Mouse (Mus musculus) embryonic facial prominence, embryonic 12.5 days (tissue): ENCODE data around the gene Glrx5. TPM values are rescaled to one million over a fixed set of nuclear protein-coding genes. Genes with fewer than 3 reads are reported as not detected.

ENCODE experiments used
- ATAC-seq: fragments of 200-750 bp; cut with Nextera tagmentation; 2 replicates; pipeline ENCODE4 v1.8.0; 2017; ENCODE audit not compliant: insufficient number of reproducible peaks, insufficient read depth, low FRiP score, low TSS enrichment
- H3K27ac ChIP-seq: fragments of 300-500 bp; sonication (generic); 2 replicates; pipeline ENCODE4 v1.5.1; 2016; ENCODE audit warnings: mild to moderate bottlenecking
- H3K27me3 ChIP-seq: fragments of 300-500 bp; sonication (generic); 2 replicates; pipeline ENCODE4 v1.6.1; 2016; ENCODE audit warnings: mild to moderate bottlenecking, moderate library complexity
- H3K36me3 ChIP-seq: fragments of 300-500 bp; sonication (generic); 2 replicates; pipeline ENCODE4 v1.6.1; 2016; ENCODE audit warnings: mild to moderate bottlenecking
- H3K4me1 ChIP-seq: fragments of 300-500 bp; sonication (generic); 2 replicates; pipeline ENCODE4 v1.6.1; 2016
- H3K4me2 ChIP-seq: fragments of 300-500 bp; sonication (generic); replicated peaks from 2 replicates; pipeline ENCODE4 v1.6.1; 2016; ENCODE audit warnings: mild to moderate bottlenecking, moderate library complexity
- H3K4me3 ChIP-seq: fragments of 300-500 bp; sonication (generic); 2 replicates; pipeline ENCODE4 v1.5.1; 2016; ENCODE audit warnings: mild to moderate bottlenecking
- H3K9ac ChIP-seq: fragments of 300-500 bp; sonication (generic); 2 replicates; pipeline ENCODE4 v1.6.1; 2016; ENCODE audit warnings: mild to moderate bottlenecking, moderate library complexity
- H3K9me3 ChIP-seq: fragments of 300-500 bp; sonication (generic); 2 replicates; pipeline ENCODE4 v1.6.1; 2016; ENCODE audit warnings: mild to moderate bottlenecking, moderate library complexity
- WGBS: fragments of 180-500 bp; shearing (Covaris S2); methylation state at CpG from one replicate; pipeline ENCODE4 v1.1.7; 2016; 5-methylcytosine and 5-hydroxymethylcytosine counted together
- polyA plus RNA-seq: library from polyadenylated mRNA; unstranded; fragments of >200 nt; fragmentation: Nextera tagmentation; extraction: Ambion mirVana; gene quantifications from 2 replicates; pipeline ENCODE4 v1.2.1, GENCODE M21; 2016

Gene Glrx5
- polyA plus RNA-seq, 1 experiment from 2014 or later = 188 TPM

GRCm38 (mm10) chr12:105008150-105008549 lies 24.3 kb upstream of the Glrx5 start:
- Histone ChIP-seq H3K9me3 (no peaks in the 10 kb centered on the region), H3K27ac (no peak overlapping the region), H3K4me2 (peak overlapping the region; percentile 98), H3K9ac (no peak overlapping the region), H3K27me3 (peaks cover 49% of the 10 kb centered on the region), H3K4me3 (no peak overlapping the region), H3K4me1 (peaks cover 20% of the 10 kb centered on the region), H3K36me3 (no peaks in the 10 kb centered on the region)
- WGBS = 51% methylated on average over 2 of the region's 2 CpGs
- no peak for ATAC-seq

- peaks cover 49% of the 10 kb centered on the region for H3K27me3 ChIP-seq
- no peak overlapping the region for H3K9ac ChIP-seq
- H3K4me1 ChIP-seq = peaks cover 17% of the 10 kb centered on the region
- H3K4me3 ChIP-seq = peak overlapping the region; percentile 60
- no peak overlapping the region for H3K27ac ChIP-seq
- H3K9me3 ChIP-seq = no peaks in the 10 kb centered on the region
- H3K4me2 ChIP-seq = peak overlapping the region; percentile 98
- H3K36me3 ChIP-seq = no peaks in the 10 kb centered on the region
- peak; percentile 42 for ATAC-seq
- under 1% methylated on average over 13 of the region's 13 CpGs for WGBS
Observed at GRCm38 (mm10) chr12:105008752-105009178, 23.7 kb upstream of the Glrx5 start.

DNA sequence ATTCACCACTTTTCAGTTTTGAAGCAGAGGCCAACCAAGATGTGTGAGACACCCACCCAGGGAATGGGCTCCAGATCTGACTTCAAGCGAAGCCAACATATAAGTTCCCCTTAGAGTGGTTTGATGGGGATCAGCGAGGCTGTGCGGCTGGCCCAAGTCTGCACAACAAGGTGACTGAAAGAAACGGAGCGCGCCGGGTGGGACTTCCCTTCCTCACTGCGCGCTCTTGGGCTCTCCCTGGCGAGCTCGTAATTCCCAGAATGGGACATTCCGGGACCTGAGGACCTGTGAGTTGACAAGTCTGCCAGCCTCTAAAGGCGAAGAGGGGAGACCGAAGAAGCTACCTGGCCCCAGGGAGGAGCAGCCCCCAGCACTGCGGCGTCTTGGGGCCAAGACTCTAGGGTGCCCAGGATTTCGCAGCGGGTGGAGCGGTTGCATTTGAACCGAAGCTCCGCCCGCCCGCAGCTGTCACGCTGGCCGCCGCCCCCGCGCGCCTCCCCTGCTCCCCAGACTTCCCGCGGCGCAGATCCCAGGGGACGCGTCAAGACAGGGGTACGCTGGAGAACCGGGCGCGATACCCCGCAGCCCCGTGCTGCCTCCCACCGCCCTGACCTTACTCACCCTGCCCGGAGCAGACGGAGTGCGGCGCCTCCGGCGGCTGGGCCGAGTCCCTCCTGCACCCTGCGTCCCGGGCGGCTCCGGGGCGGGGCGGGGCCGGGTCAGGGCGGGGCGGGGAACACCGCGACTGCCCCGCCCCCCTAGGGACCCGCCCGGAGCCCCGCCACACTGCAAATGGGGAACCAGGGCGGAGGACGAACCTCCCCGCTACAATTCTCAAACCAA lies 22.9 kb upstream of the Glrx5 start, which contains the start of gene Syne3:
TSS of gene Syne3 (minus strand) at position 440 of the 843 bp plus-strand sequence.
- H3K9me3 ChIP-seq = no peaks in the 10 kb centered on the region
- under 1% methylated on average over 66 of the region's 66 CpGs for WGBS
- peak within 1 kb of the TSS; percentile 60 for H3K4me3 ChIP-seq
- ATAC-seq = peak; percentile 61
- H3K27ac ChIP-seq = no peak within 1 kb of the TSS
- H3K36me3 ChIP-seq = no peaks in the 10 kb centered on the region
- H3K4me1 ChIP-seq = peaks cover 17% of the 10 kb centered on the region
- peak within 1 kb of the TSS; percentile 98 for H3K4me2 ChIP-seq
- H3K27me3 ChIP-seq = peaks cover 49% of the 10 kb centered on the region
- peak within 1 kb of the TSS; percentile 63 for H3K9ac ChIP-seq

GRCm38 (mm10) chr12:105010213-105010790 lies 22.2 kb upstream of the Glrx5 start:
- Histone ChIP-seq H3K9ac (peak overlapping the region; percentile 63; the same call in 1 of the 2 replicates), H3K9me3 (no peaks in the 10 kb centered on the region), H3K27ac (no peak overlapping the region), H3K4me2 (peak overlapping the region; percentile 98), H3K27me3 (peaks cover 49% of the 10 kb centered on the region), H3K4me1 (peaks cover 17% of the 10 kb centered on the region), H3K4me3 (peak overlapping the region; percentile 60), H3K36me3 (no peaks in the 10 kb centered on the region)
- 16% methylated on average over 9 of the region's 9 CpGs for WGBS
- ATAC-seq = peak; percentile 28; the same call in 1 of the 2 replicates

- ATAC-seq = no peak
- 86% methylated on average over 1 of the region's 1 CpGs for WGBS
- H3K4me1 ChIP-seq = peaks cover 17% of the 10 kb centered on the region
- H3K27ac ChIP-seq = no peak overlapping the region
- H3K27me3 ChIP-seq = peaks cover 44% of the 10 kb centered on the region
- H3K36me3 ChIP-seq = no peaks in the 10 kb centered on the region
- no peak overlapping the region for H3K4me2 ChIP-seq
- H3K4me3 ChIP-seq = no peak overlapping the region
- no peaks in the 10 kb centered on the region for H3K9me3 ChIP-seq
- no peak overlapping the region for H3K9ac ChIP-seq
Observed at GRCm38 (mm10) chr12:105011589-105011988, 20.9 kb upstream of the Glrx5 start.

DNA sequence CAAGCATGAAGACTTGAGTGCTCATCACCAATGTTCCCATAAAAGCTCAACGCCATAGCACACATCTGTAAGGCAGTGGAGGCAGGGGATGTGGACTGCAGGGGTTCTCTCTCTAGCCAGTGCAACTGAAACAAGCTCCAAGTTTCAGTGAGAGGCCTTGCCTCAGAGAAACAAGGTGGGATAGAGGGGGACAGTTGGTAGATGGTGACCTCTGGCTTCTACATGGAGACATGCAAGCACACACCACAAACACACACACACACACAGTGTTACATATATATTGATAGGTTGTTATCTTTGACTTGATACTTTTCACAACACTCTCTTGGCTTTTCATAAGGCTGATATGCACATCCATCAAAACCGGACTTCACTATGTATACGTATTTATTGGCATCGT lies 20.2 kb upstream of the Glrx5 start:
- Histone ChIP-seq H3K27me3 (peaks cover 40% of the 10 kb centered on the region), H3K36me3 (no peaks in the 10 kb centered on the region), H3K4me1 (peaks cover 17% of the 10 kb centered on the region), H3K9ac (no peak overlapping the region), H3K27ac (no peak overlapping the region), H3K4me2 (no peak overlapping the region), H3K4me3 (no peak overlapping the region), H3K9me3 (no peaks in the 10 kb centered on the region)
- ATAC-seq = no peak
- WGBS = 97% methylated on average over 4 of the region's 4 CpGs

GRCm38 (mm10) chr12:105013065-105013464 lies 19.4 kb upstream of the Glrx5 start:
- peaks cover 33% of the 10 kb centered on the region for H3K27me3 ChIP-seq
- H3K36me3 ChIP-seq = no peaks in the 10 kb centered on the region
- WGBS = 32% methylated on average over 17 of the region's 17 CpGs
- ATAC-seq = no peak
- no peak overlapping the region for H3K9ac ChIP-seq
- H3K4me2 ChIP-seq = peak overlapping the region; percentile 24
- no peaks in the 10 kb centered on the region for H3K9me3 ChIP-seq
- H3K4me3 ChIP-seq = no peak overlapping the region
- H3K27ac ChIP-seq = 0 out of 2 replicates have a peak overlapping the region, but pooled peaks have one; percentile 31
- peaks cover 17% of the 10 kb centered on the region for H3K4me1 ChIP-seq

DNA sequence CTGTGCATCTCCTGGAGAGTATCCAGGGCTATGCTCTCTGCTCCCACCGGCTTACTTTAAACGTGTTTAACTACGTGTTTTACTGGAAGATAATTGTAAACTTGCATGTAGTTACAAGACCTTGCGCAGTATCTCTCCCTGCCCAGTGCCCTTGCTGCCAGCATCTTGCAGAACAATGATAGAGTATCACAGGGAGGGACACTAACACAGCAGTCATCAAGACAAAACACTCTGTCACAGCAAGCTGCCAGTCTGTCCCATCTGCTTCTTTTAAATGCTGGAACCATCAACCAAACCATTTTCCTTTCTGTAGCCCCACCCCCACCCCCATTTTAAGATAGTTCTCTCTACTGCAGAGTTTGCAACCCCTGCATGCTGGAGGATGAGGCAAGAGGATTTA lies 16.3 kb upstream of the Glrx5 start:
- Histone ChIP-seq H3K27me3 (peaks cover 6% of the 10 kb centered on the region; the same call in 1 of the 2 replicates), H3K4me1 (no peaks in the 10 kb centered on the region), H3K4me2 (no peak overlapping the region), H3K9ac (no peak overlapping the region), H3K9me3 (no peaks in the 10 kb centered on the region), H3K27ac (no peak overlapping the region), H3K4me3 (no peak overlapping the region), H3K36me3 (no peaks in the 10 kb centered on the region)
- ATAC-seq = no peak
- WGBS = 74% methylated on average over 4 of the region's 4 CpGs

GRCm38 (mm10) chr12:105016639-105017038 lies 15.8 kb upstream of the Glrx5 start:
- Histone ChIP-seq H3K27me3 (peaks cover 4% of the 10 kb centered on the region; the same call in 1 of the 2 replicates), H3K36me3 (no peaks in the 10 kb centered on the region), H3K4me3 (no peak overlapping the region), H3K9ac (no peak overlapping the region), H3K9me3 (no peaks in the 10 kb centered on the region), H3K27ac (no peak overlapping the region), H3K4me1 (no peaks in the 10 kb centered on the region), H3K4me2 (no peak overlapping the region)
- ATAC-seq = no peak
- 79% methylated on average over 10 of the region's 10 CpGs for WGBS

DNA sequence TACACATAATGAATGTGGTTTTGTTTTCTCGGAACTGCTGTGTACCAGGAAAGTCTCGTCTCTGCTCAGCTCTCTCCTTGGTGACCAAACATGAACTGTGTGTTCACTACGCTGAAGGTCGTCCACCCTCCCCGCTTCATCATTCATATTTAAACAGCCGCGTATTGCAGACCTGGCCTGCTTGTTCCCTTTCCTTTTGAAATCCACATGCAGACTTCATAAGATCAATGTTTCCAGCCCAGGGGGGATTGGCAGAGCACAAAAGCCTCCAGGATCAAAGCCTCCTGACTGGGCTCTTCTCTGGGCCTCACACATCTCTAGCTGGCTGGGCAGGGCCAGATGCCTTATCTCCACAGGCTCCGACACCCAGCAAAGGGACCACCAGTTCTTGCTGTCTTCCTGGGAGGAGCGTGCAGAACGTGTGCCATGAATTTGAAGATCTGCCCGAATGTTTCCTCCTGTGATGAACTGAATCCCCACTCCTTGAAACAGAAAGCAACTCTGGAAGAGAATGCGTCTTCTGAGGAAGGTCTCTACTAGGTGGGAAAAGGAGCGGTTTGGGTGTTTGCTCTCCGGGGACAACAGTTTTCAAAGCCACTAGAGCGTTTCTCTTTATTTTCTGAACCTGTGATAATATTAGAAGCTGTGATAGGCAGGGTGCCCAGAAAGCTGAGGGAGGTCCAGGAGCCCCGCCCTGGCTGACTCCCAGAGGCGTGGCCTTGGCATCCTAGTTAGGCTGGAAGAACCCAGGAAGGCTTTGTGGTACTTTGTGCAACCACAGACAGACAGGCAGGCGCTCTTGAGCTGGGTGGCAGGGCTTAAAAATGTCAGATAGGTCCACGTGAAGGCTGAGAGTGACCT lies 12.9 kb upstream of the Glrx5 start:
- Histone ChIP-seq H3K9me3 (peaks cover 12% of the 10 kb centered on the region), H3K4me2 (no peak overlapping the region), H3K4me1 (no peaks in the 10 kb centered on the region), H3K36me3 (no peaks in the 10 kb centered on the region), H3K27ac (no peak overlapping the region), H3K4me3 (no peak overlapping the region), H3K9ac (no peak overlapping the region), H3K27me3 (no peaks in the 10 kb centered on the region)
- ATAC-seq = no peak
- WGBS = 77% methylated on average over 19 of the region's 19 CpGs

- H3K9me3 ChIP-seq = peaks cover 12% of the 10 kb centered on the region
- H3K4me2 ChIP-seq = no peak overlapping the region
- no peak overlapping the region for H3K27ac ChIP-seq
- no peaks in the 10 kb centered on the region for H3K36me3 ChIP-seq
- no peak for ATAC-seq
- H3K27me3 ChIP-seq = no peaks in the 10 kb centered on the region
- no peak overlapping the region for H3K9ac ChIP-seq
- no peaks in the 10 kb centered on the region for H3K4me1 ChIP-seq
- no peak overlapping the region for H3K4me3 ChIP-seq
- 80% methylated on average over 8 of the region's 8 CpGs for WGBS
Observed at GRCm38 (mm10) chr12:105021441-105022069, 10.9 kb upstream of the Glrx5 start.
